Mouse (Mus musculus) E14TG2a.4 (cell line): ENCODE data around the gene Gm12216.

Experiments used
- CTCF ChIP-seq: conservative IDR thresholded peaks from 2 replicates; pipeline ENCODE4 v1.5.1; 2014; ENCODE audit warnings: low read length
- NANOG ChIP-seq: IDR thresholded peaks from 2 replicates; pipeline ENCODE4 v1.6.1; 2014; ENCODE audit warnings: borderline replicate concordance, low read length, mixed read lengths

GRCm38 (mm10) chr11:53810749-53811148 lies 48.3 kb downstream of the Gm12216 start:
- no peak for TF ChIP-seq CTCF
- no peak for TF ChIP-seq NANOG
